In the genomic region with DNA sequence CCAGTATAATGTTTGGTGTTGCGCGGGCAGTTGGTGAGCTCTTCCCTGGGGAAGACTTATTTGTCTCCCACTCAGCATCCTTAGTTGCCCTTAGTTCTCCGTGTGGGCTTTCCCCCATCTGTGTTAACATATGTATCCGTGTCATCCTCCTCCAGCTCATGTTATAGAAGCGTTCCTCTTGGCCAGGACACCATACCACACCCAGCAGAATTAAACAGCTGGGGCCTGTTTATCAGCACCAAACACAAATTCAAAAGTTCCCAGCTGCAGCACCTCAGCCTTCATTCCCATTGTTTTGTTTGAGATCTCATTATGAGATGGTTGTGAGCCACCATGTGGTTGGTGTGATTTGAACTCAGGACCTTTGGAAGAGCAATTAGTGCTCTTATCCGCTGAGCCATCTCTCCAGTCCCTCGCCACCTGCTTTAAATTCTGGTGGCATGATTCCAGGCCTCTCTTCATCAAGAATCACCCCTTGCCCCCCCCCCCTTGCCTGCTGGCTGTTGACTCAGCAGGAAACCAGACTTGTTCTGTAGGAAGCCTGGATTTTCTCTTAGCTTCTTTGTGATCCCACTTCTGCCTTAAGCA, we compare ENCODE assay signal across 32 mouse cellular contexts. TPM values are rescaled to one million over a fixed set of nuclear protein-coding genes. Genes with fewer than 3 reads are reported as not detected.
DNase-seq lines count a peak whose midpoint lies in the region; ATAC-seq and TF ChIP-seq lines count a peak whose summit lies in the region.
"Had no signal": no experiment of that assay in that cellular context is flagged by ENCODE, and none has a peak within 500 bp of the region (broad histone marks: within the 10 kb centered on the region; RNA-seq: fewer than 3 reads in every experiment).

No protein-coding gene starts in this region.

- no peaks in the 10 kb centered on the region for H3K36me3 ChIP-seq in hindbrain, postnatal 0 days (ENCODE audit: insufficient read depth, low read length)
- H3K36me3 ChIP-seq in hindbrain, embryonic 16.5 days (ENCODE audit: control insufficient read depth, insufficient read depth, low read length), result no peaks in the 10 kb centered on the region
- H3K36me3 ChIP-seq in midbrain, postnatal 0 days (ENCODE audit: insufficient read depth, low read length), result no peaks in the 10 kb centered on the region
- no peaks in the 10 kb centered on the region for H3K36me3 ChIP-seq in midbrain, embryonic 10.5 days
- H3K36me3 ChIP-seq: embryonic facial prominence, embryonic 15.5 days; heart, embryonic 10.5 days; hindbrain, embryonic 15.5 days; limb, embryonic 15.5 days had no signal

- H3K9ac ChIP-seq in hindbrain, postnatal 0 days (replicated peaks; ENCODE audit: low read length), result no peak overlapping the region
- no peak overlapping the region for H3K9ac ChIP-seq in hindbrain, embryonic 16.5 days (ENCODE audit: low read depth, low read length)
- no peak overlapping the region for H3K9ac ChIP-seq in midbrain, postnatal 0 days (replicated peaks; ENCODE audit: low read length, poor library complexity, severe bottlenecking)
- H3K9ac ChIP-seq: embryonic facial prominence, embryonic 15.5 days; hindbrain, embryonic 15.5 days; limb, embryonic 15.5 days; liver, embryonic 14.5 days had no signal

- no peak overlapping the region for H3K4me3 ChIP-seq in hindbrain, postnatal 0 days (ENCODE audit: low read length)
- H3K4me3 ChIP-seq in hindbrain, embryonic 16.5 days (ENCODE audit: low read length), result no peak overlapping the region
- no peak overlapping the region for H3K4me3 ChIP-seq in midbrain, postnatal 0 days (ENCODE audit: low read depth, low read length)
- no peak overlapping the region for H3K4me3 ChIP-seq in midbrain, embryonic 10.5 days
- H3K4me3 ChIP-seq: embryonic facial prominence, embryonic 15.5 days; heart, embryonic 10.5 days; hindbrain, embryonic 15.5 days; limb, embryonic 15.5 days had no signal

- no peak overlapping the region for H3K27ac ChIP-seq in hindbrain, postnatal 0 days
- no peak overlapping the region for H3K27ac ChIP-seq in hindbrain, embryonic 16.5 days (ENCODE audit: low read depth, low read length)
- no peak overlapping the region for H3K27ac ChIP-seq in midbrain, postnatal 0 days (ENCODE audit: low read depth, low read length)
- H3K27ac ChIP-seq in midbrain, embryonic 10.5 days (replicated peaks), result no peak overlapping the region
- H3K27ac ChIP-seq: embryonic facial prominence, embryonic 15.5 days; heart, embryonic 10.5 days; hindbrain, embryonic 15.5 days; limb, embryonic 15.5 days; liver, embryonic 14.5 days had no signal

- peak; percentile 18 for DNase-seq in hindbrain, postnatal 0 days (ENCODE audit: low spot score)
- DNase-seq in midbrain, postnatal 0 days (ENCODE audit: low spot score), result peak; percentile 21
- no peak for DNase-seq in midbrain, embryonic 10.5 days (ENCODE audit: low spot score)
- peak; percentile 79 for DNase-seq in brain, embryonic 14.5 days (ENCODE audit: low read depth)
- no peak for DNase-seq in B cell, adult 2 months
- no peak for DNase-seq in ovary, postnatal 14 days (ENCODE audit: low spot score)
- DNase-seq: adrenal gland, postnatal 36 days; cerebellum, adult 2 months; cerebellum, postnatal 36 days; embryo, embryonic 11 days; kidney, adult 9 months; kidney, postnatal 14 days; left cerebral cortex, postnatal 4 days; lung, postnatal 4 days; right cerebral cortex, postnatal 25 days; thymus, postnatal 25 days had no signal

- no peak for ATAC-seq in hindbrain, postnatal 0 days
- no peak for ATAC-seq in hindbrain, embryonic 16.5 days
- ATAC-seq in midbrain, postnatal 0 days (ENCODE audit: low FRiP score), result no peak
- ATAC-seq: CD4-positive, CD25-positive, alpha-beta regulatory T cell, adult 4 months; Patski had no signal

- no peak for TF ChIP-seq CTCF in hindbrain, postnatal 0 days (IDR thresholded peaks at IDR 0.05; ENCODE audit: low read depth)
- TF ChIP-seq CTCF in midbrain, postnatal 0 days (IDR thresholded peaks at IDR 0.05), result no peak
- no peak for TF ChIP-seq CTCF in brain, embryonic 14.5 days (IDR thresholded peaks at IDR 0.05; ENCODE audit: borderline replicate concordance, extremely low read depth, insufficient read depth, insufficient read length)

- H3K4me1 ChIP-seq in hindbrain, postnatal 0 days (ENCODE audit: insufficient read depth, low read length), result no peaks in the 10 kb centered on the region
- H3K4me1 ChIP-seq in hindbrain, embryonic 16.5 days (ENCODE audit: control insufficient read depth, insufficient read depth, low read depth, low read length), result no peaks in the 10 kb centered on the region
- no peaks in the 10 kb centered on the region; the same call in 1 of the 2 replicates for H3K4me1 ChIP-seq in midbrain, postnatal 0 days (ENCODE audit: insufficient read depth, low read length)
- no peaks in the 10 kb centered on the region for H3K4me1 ChIP-seq in midbrain, embryonic 10.5 days
- H3K4me1 ChIP-seq: heart, embryonic 10.5 days; hindbrain, embryonic 15.5 days; limb, embryonic 15.5 days had no signal

- no peaks in the 10 kb centered on the region for H3K27me3 ChIP-seq in hindbrain, postnatal 0 days (ENCODE audit: insufficient read depth, low read length)
- H3K27me3 ChIP-seq in hindbrain, embryonic 16.5 days (replicated peaks; ENCODE audit: control insufficient read depth, insufficient read depth, low read length), result no peaks in the 10 kb centered on the region
- H3K27me3 ChIP-seq in midbrain, postnatal 0 days (ENCODE audit: insufficient read depth, low read length), result no peaks in the 10 kb centered on the region
- H3K27me3 ChIP-seq in midbrain, embryonic 10.5 days (ENCODE audit: low read depth, poor library complexity, severe bottlenecking), result no peaks in the 10 kb centered on the region
- H3K27me3 ChIP-seq: embryonic facial prominence, embryonic 15.5 days; hindbrain, embryonic 15.5 days; limb, embryonic 15.5 days; Patski had no signal

- no peak overlapping the region for H3K4me2 ChIP-seq in hindbrain, postnatal 0 days (ENCODE audit: low read depth, low read length)
- H3K4me2 ChIP-seq in hindbrain, embryonic 16.5 days (ENCODE audit: low read length), result no peak overlapping the region
- no peak overlapping the region for H3K4me2 ChIP-seq in midbrain, postnatal 0 days (ENCODE audit: low read depth, low read length, poor library complexity, severe bottlenecking)
- H3K4me2 ChIP-seq: embryonic facial prominence, embryonic 15.5 days; hindbrain, embryonic 15.5 days; limb, embryonic 15.5 days had no signal

- 65% methylated on average over 7 of the region's 7 CpGs for WGBS in hindbrain, postnatal 0 days
- 68% methylated on average over 7 of the region's 7 CpGs for WGBS in hindbrain, embryonic 16.5 days
- 69% methylated on average over 7 of the region's 7 CpGs for WGBS in midbrain, postnatal 0 days
- WGBS in midbrain, embryonic 10.5 days, result 87% methylated on average over 7 of the region's 7 CpGs

- no peaks in the 10 kb centered on the region for H3K9me3 ChIP-seq in hindbrain, postnatal 0 days (ENCODE audit: low read length)
- H3K9me3 ChIP-seq in hindbrain, embryonic 16.5 days (ENCODE audit: control insufficient read depth, low read length), result no peaks in the 10 kb centered on the region
- no peaks in the 10 kb centered on the region for H3K9me3 ChIP-seq in midbrain, postnatal 0 days (ENCODE audit: low read length)
- no peaks in the 10 kb centered on the region for H3K9me3 ChIP-seq in midbrain, embryonic 10.5 days (replicated peaks)
- H3K9me3 ChIP-seq: embryonic facial prominence, embryonic 15.5 days; heart, embryonic 10.5 days; hindbrain, embryonic 15.5 days; limb, embryonic 15.5 days had no signal

- TF ChIP-seq POLR2A in brain, embryonic 14.5 days (IDR thresholded peaks at IDR 0.05; ENCODE audit: borderline replicate concordance, extremely low read depth, insufficient read depth, insufficient read length, poor library complexity, severe bottlenecking), result no peak

RNA-seq across cellular contexts. Expression of gene Hal, which starts 19.9 kb away (rescaled TPM):
- total RNA-seq in hindbrain, postnatal 0 days (2014; rRNA removed), result not detected in 2 replicates
- polyA plus RNA-seq in hindbrain, postnatal 0 days (2015; fragmentation: Nextera tagmentation; extraction: Ambion mirVana), result 0.18 and 0.29 TPM in 2 replicates
- polyA plus RNA-seq in hindbrain, embryonic 16.5 days (2015; fragmentation: Nextera tagmentation; extraction: Ambion mirVana), result 0.09 and 0.19 TPM in 2 replicates
- 0.14 and 0.49 TPM in 2 replicates for total RNA-seq in midbrain, postnatal 0 days (2014; rRNA removed)
- polyA plus RNA-seq in midbrain, postnatal 0 days (2015; fragmentation: Nextera tagmentation; extraction: Ambion mirVana), result 0.20 and 0.33 TPM in 2 replicates
- 0.16 and 0.20 TPM in 2 replicates for polyA plus RNA-seq in midbrain, embryonic 10.5 days (2016; fragmentation: Nextera tagmentation; extraction: Ambion mirVana)
- 0.13 and 0.18 TPM in 2 replicates for polyA plus RNA-seq in brain, embryonic 14.5 days (2012; rRNA removed)
- total RNA-seq: hematopoietic stem cell, adult 5-6 weeks; monocyte, adult 5-6 weeks had no signal

RNA-seq across cellular contexts. Expression of gene Amdhd1, which starts 31.4 kb away (rescaled TPM):
- 0.16 TPM in 1 of 2 replicates, not detected in the other for total RNA-seq in hindbrain, postnatal 0 days (2014; rRNA removed)
- 0.15 TPM in 1 of 2 replicates, not detected in the other for polyA plus RNA-seq in hindbrain, postnatal 0 days (2015; fragmentation: Nextera tagmentation; extraction: Ambion mirVana)
- polyA plus RNA-seq in hindbrain, embryonic 16.5 days (2015; fragmentation: Nextera tagmentation; extraction: Ambion mirVana), result 0.10 and 0.18 TPM in 2 replicates
- total RNA-seq in midbrain, postnatal 0 days (2014; rRNA removed), result not detected in 2 replicates
- 0.07 TPM in 1 of 2 replicates, not detected in the other for polyA plus RNA-seq in midbrain, postnatal 0 days (2015; fragmentation: Nextera tagmentation; extraction: Ambion mirVana)
- polyA plus RNA-seq in midbrain, embryonic 10.5 days (2016; fragmentation: Nextera tagmentation; extraction: Ambion mirVana), result 0.22 and 0.25 TPM in 2 replicates
- polyA plus RNA-seq in brain, embryonic 14.5 days (2012; rRNA removed), result 0.05 TPM in 2 replicates
- total RNA-seq: adrenal gland, adult 18-20 months; gastrocnemius, adult 8-10 months; hematopoietic stem cell, adult 5-6 weeks; monocyte, adult 5-6 weeks; neutrophil, adult 5-6 weeks had no signal
- polyA plus RNA-seq: cerebellum, adult 2 months had no signal

RNA-seq across cellular contexts. Expression of gene Ccdc38, which starts 32.0 kb away (rescaled TPM):
- not detected in 2 replicates for total RNA-seq in hindbrain, postnatal 0 days (2014; rRNA removed)
- polyA plus RNA-seq in hindbrain, postnatal 0 days (2015; fragmentation: Nextera tagmentation; extraction: Ambion mirVana), result 0.41 and 0.53 TPM in 2 replicates
- 0.19 and 0.55 TPM in 2 replicates for polyA plus RNA-seq in hindbrain, embryonic 16.5 days (2015; fragmentation: Nextera tagmentation; extraction: Ambion mirVana)
- 0.14 and 4.4 TPM in 2 replicates for total RNA-seq in midbrain, postnatal 0 days (2014; rRNA removed)
- 0.52 and 0.66 TPM in 2 replicates for polyA plus RNA-seq in midbrain, postnatal 0 days (2015; fragmentation: Nextera tagmentation; extraction: Ambion mirVana)
- polyA plus RNA-seq in midbrain, embryonic 10.5 days (2016; fragmentation: Nextera tagmentation; extraction: Ambion mirVana), result 0.31 and 0.36 TPM in 2 replicates
- polyA plus RNA-seq in brain, embryonic 14.5 days (2012; rRNA removed), result 0.04 and 0.15 TPM in 2 replicates
- total RNA-seq: adrenal gland, adult 18-20 months; adrenal gland, postnatal 36 days; gastrocnemius, adult 8-10 months; hematopoietic stem cell, adult 5-6 weeks; layer of hippocampus, adult 18-20 months; layer of hippocampus, postnatal 14 days; left cerebral cortex, adult 8-10 months; left cerebral cortex, postnatal 4 days; monocyte, adult 5-6 weeks; neutrophil, adult 5-6 weeks had no signal

RNA-seq across cellular contexts. Expression of gene Lta4h, which starts 55.3 kb away (rescaled TPM):
- 38.5 and 69.2 TPM in 2 replicates for total RNA-seq in hindbrain, postnatal 0 days (2014; rRNA removed)
- 86.6 and 87.4 TPM in 2 replicates for polyA plus RNA-seq in hindbrain, postnatal 0 days (2015; fragmentation: Nextera tagmentation; extraction: Ambion mirVana)
- polyA plus RNA-seq in hindbrain, embryonic 16.5 days (2015; fragmentation: Nextera tagmentation; extraction: Ambion mirVana), result 89.8 and 92.4 TPM in 2 replicates
- 56.2 and 65.8 TPM in 2 replicates for total RNA-seq in midbrain, postnatal 0 days (2014; rRNA removed)
- polyA plus RNA-seq in midbrain, postnatal 0 days (2015; fragmentation: Nextera tagmentation; extraction: Ambion mirVana), result 85.1 and 93.8 TPM in 2 replicates
- 153 TPM in 2 replicates for polyA plus RNA-seq in midbrain, embryonic 10.5 days (2016; fragmentation: Nextera tagmentation; extraction: Ambion mirVana)
- 70.3 and 77.5 TPM in 2 replicates for polyA plus RNA-seq in brain, embryonic 14.5 days (2012; rRNA removed)

Comparison
In these comparisons a context has a peak if more than half of its experiments do, and no peak if none do; other contexts are left out.
1. DNase-seq: peak in hindbrain, postnatal 0 days (single experiment), midbrain, postnatal 0 days (single experiment) and brain, embryonic 14.5 days (single experiment); none in midbrain, embryonic 10.5 days (single experiment), B cell, adult 2 months (0 of 2) and ovary, postnatal 14 days (single experiment).